Mouse (Mus musculus): ENCODE results near the gene Sptssb. TPM values are rescaled to one million over a fixed set of nuclear protein-coding genes. Genes with fewer than 3 reads are reported as not detected.

Gene Sptssb
- total RNA-seq (2021), result not detected
- long read RNA-seq, experiment 1, result 0 reads
- long read RNA-seq, experiment 2, result 0 reads

- DNase-seq, result no peak
- intact Hi-C loops (cut with DNase I), result no loop called here
Measured at GRCm38 (mm10) chr3:69859858-69860588, at the start of gene Sptssb. Gene Sptssb, minus strand, starts transcription at chr3:69859940.

GRCm38 (mm10) chr3:69908074-69908473 lies 48.3 kb upstream of the Sptssb start:
- intact Hi-C loops (cut with DNase I), result no loop called here
- DNase-seq, result no peak

- DNase-seq, result no peak
- intact Hi-C loops (cut with DNase I), result no loop called here
Measured at GRCm38 (mm10) chr3:69907564-69907963, 47.8 kb upstream of the Sptssb start.

- intact Hi-C loops (cut with DNase I), result no loop called here
Measured at GRCm38 (mm10) chr3:69902787-69903477, 43.2 kb upstream of the Sptssb start.

GRCm38 (mm10) chr3:69902382-69902781 lies 42.6 kb upstream of the Sptssb start:
- no peak for DNase-seq
- intact Hi-C loops (cut with DNase I), result no loop called here

More at GRCm38 (mm10) chr3:69902787-69903477, 43.2 kb upstream of the Sptssb start:
- DNase-seq, result no peak

GRCm38 (mm10) chr3:69901874-69902381 lies 42.2 kb upstream of the Sptssb start:
- no peak for DNase-seq
- intact Hi-C loops (cut with DNase I), result loop anchor here (2.0 kb wide), 1 partner anchor 143 kb away; no protein-coding TSS in a partner anchor

GRCm38 (mm10) chr3:69900335-69900734 lies 40.6 kb upstream of the Sptssb start:
- DNase-seq, result no peak
- intact Hi-C loops (cut with DNase I), result loop anchor here (2.0 kb wide), 1 partner anchor 142 kb away; no protein-coding TSS in a partner anchor

GRCm38 (mm10) chr3:69897917-69898594 lies 38.3 kb upstream of the Sptssb start:
- intact Hi-C loops (cut with DNase I), result no loop called here
- no peak for DNase-seq

- no peak for DNase-seq
- intact Hi-C loops (cut with DNase I), result no loop called here
Measured at GRCm38 (mm10) chr3:69895516-69895915, 35.8 kb upstream of the Sptssb start.

GRCm38 (mm10) chr3:69892187-69893094 lies 32.7 kb upstream of the Sptssb start:
- DNase-seq, result no peak
- intact Hi-C loops (cut with DNase I), result no loop called here

GRCm38 (mm10) chr3:69885866-69886265 lies 26.1 kb upstream of the Sptssb start:
- intact Hi-C loops (cut with DNase I), result no loop called here
- DNase-seq, result no peak

GRCm38 (mm10) chr3:69883710-69884109 lies 24.0 kb upstream of the Sptssb start:
- intact Hi-C loops (cut with DNase I), result no loop called here
- no peak for DNase-seq

- no peak for DNase-seq
- intact Hi-C loops (cut with DNase I), result no loop called here
Measured at GRCm38 (mm10) chr3:69877538-69877937, 17.8 kb upstream of the Sptssb start.

GRCm38 (mm10) chr3:69874721-69875120 lies 15.0 kb upstream of the Sptssb start:
- intact Hi-C loops (cut with DNase I), result no loop called here
- DNase-seq, result no peak

- intact Hi-C loops (cut with DNase I), result no loop called here
- DNase-seq, result no peak
Measured at GRCm38 (mm10) chr3:69872661-69873327, 13.1 kb upstream of the Sptssb start.

GRCm38 (mm10) chr3:69871174-69871573 lies 11.4 kb upstream of the Sptssb start:
- DNase-seq, result no peak

GRCm38 (mm10) chr3:69869702-69870101 lies 10.0 kb upstream of the Sptssb start:
- intact Hi-C loops (cut with DNase I), result no loop called here
- no peak for DNase-seq

More at GRCm38 (mm10) chr3:69871174-69871573, 11.4 kb upstream of the Sptssb start:
- intact Hi-C loops (cut with DNase I), result no loop called here

- DNase-seq, result no peak
- intact Hi-C loops (cut with DNase I), result no loop called here
Measured at GRCm38 (mm10) chr3:69861789-69862395, 2.2 kb upstream of the Sptssb start.
